Mouse (Mus musculus): ENCODE results near the gene Nfasc. TPM values are rescaled to one million over a fixed set of nuclear protein-coding genes. Genes with fewer than 3 reads are reported as not detected.

Gene Nfasc
- 0.38 and 0.68 TPM in 2 replicates for polyA plus RNA-seq (2014; fragmentation: Nextera tagmentation; extraction: Ambion mirVana)

- Histone ChIP-seq H3K4me3 (ENCODE audit: control insufficient read depth in 1 of 2, insufficient read depth in 1 of 2, low read depth in 1 of 2, low read length in 2 of 2) (peak within 1 kb of the TSS; percentile 19 to 33), H3K27me3 (ENCODE audit: control insufficient read depth, insufficient read depth, low read length) (peaks cover 69% of the 10 kb centered on the region), H3K4me2 (ENCODE audit: low read length) (peak within 1 kb of the TSS; percentile 60), H3K9ac (ENCODE audit: low read length) (peak within 1 kb of the TSS; percentile 3; the same call in 1 of the 2 replicates), H3K4me1 (ENCODE audit: control insufficient read depth in 2 of 2, insufficient read depth in 2 of 2, low read length in 2 of 2) (peaks cover 6 to 7% of the 10 kb centered on the region in 2 experiments), H3K27ac (replicated peaks in 1 of 2; ENCODE audit: control insufficient read depth in 1 of 2, insufficient read depth in 1 of 2, low read depth in 2 of 2, low read length in 2 of 2) (no peak within 1 kb of the TSS), H3K36me3 (ENCODE audit: control insufficient read depth, insufficient read depth, low read length) (no peaks in the 10 kb centered on the region), H3K9me3 (ENCODE audit: control insufficient read depth, low read length) (no peaks in the 10 kb centered on the region)
- WGBS: 5% methylated on average over 49 of the region's 51 CpGs
- ATAC-seq (ENCODE audit: insufficient number of reproducible peaks, insufficient read depth, low FRiP score, low read depth): no peak
Measured at GRCm38 (mm10) chr1:132741175-132741997, at the start of gene Nfasc. Nfasc (minus strand) TSS chr1:132741797.

- H3K4me2 ChIP-seq (ENCODE audit: low read length): no peak overlapping the region
- no peaks in the 10 kb centered on the region for H3K27me3 ChIP-seq (ENCODE audit: control insufficient read depth, insufficient read depth, low read length)
- no peak for ATAC-seq (ENCODE audit: insufficient number of reproducible peaks, insufficient read depth, low FRiP score, low read depth)
- no peaks in the 10 kb centered on the region for H3K9me3 ChIP-seq (ENCODE audit: control insufficient read depth, low read length)
- no peak overlapping the region for H3K4me3 ChIP-seq (ENCODE audit: control insufficient read depth in 1 of 2, insufficient read depth in 1 of 2, low read depth in 1 of 2, low read length in 2 of 2)
- H3K27ac ChIP-seq (replicated peaks in 1 of 2; ENCODE audit: control insufficient read depth in 1 of 2, insufficient read depth in 1 of 2, low read depth in 2 of 2, low read length in 2 of 2): no peak overlapping the region
- no peak overlapping the region for H3K9ac ChIP-seq (ENCODE audit: low read length)
- WGBS: 83% methylated on average over 6 of the region's 6 CpGs
- no peaks in the 10 kb centered on the region for H3K36me3 ChIP-seq (ENCODE audit: control insufficient read depth, insufficient read depth, low read length)
- H3K4me1 ChIP-seq (ENCODE audit: control insufficient read depth in 2 of 2, insufficient read depth in 2 of 2, low read length in 2 of 2): peaks cover 8 to 13% of the 10 kb centered on the region in 2 experiments
Measured at GRCm38 (mm10) chr1:132791049-132791448, 49.5 kb upstream of the Nfasc start.

GRCm38 (mm10) chr1:132786866-132787265 is 45.3 kb upstream of the Nfasc start:
- Histone ChIP-seq H3K36me3 (ENCODE audit: control insufficient read depth, insufficient read depth, low read length) (no peaks in the 10 kb centered on the region), H3K27me3 (ENCODE audit: control insufficient read depth, insufficient read depth, low read length) (no peaks in the 10 kb centered on the region), H3K9me3 (ENCODE audit: control insufficient read depth, low read length) (no peaks in the 10 kb centered on the region), H3K4me3 (ENCODE audit: control insufficient read depth in 1 of 2, insufficient read depth in 1 of 2, low read depth in 1 of 2, low read length in 2 of 2) (no peak overlapping the region), H3K27ac (replicated peaks in 1 of 2; ENCODE audit: control insufficient read depth in 1 of 2, insufficient read depth in 1 of 2, low read depth in 2 of 2, low read length in 2 of 2) (peak overlapping the region; percentile 1 to 68; a peak in 3 of 4 replicates), H3K9ac (ENCODE audit: low read length) (no peak overlapping the region; the same call in 1 of the 2 replicates), H3K4me2 (ENCODE audit: low read length) (0 out of 2 replicates have a peak overlapping the region, but pooled peaks have one; percentile 25), H3K4me1 (ENCODE audit: control insufficient read depth in 2 of 2, insufficient read depth in 2 of 2, low read length in 2 of 2) (peaks cover 8 to 13% of the 10 kb centered on the region in 2 experiments)
- WGBS: 33% methylated on average over 5 of the region's 5 CpGs
- peak; percentile 85 for ATAC-seq (ENCODE audit: insufficient number of reproducible peaks, insufficient read depth, low FRiP score, low read depth)

GRCm38 (mm10) chr1:132781607-132782445 is 40.2 kb upstream of the Nfasc start:
- Histone ChIP-seq H3K27me3 (ENCODE audit: control insufficient read depth, insufficient read depth, low read length) (peaks cover 3% of the 10 kb centered on the region; the same call in 1 of the 2 replicates), H3K4me3 (ENCODE audit: control insufficient read depth in 1 of 2, insufficient read depth in 1 of 2, low read depth in 1 of 2, low read length in 2 of 2) (no peak overlapping the region), H3K9ac (ENCODE audit: low read length) (no peak overlapping the region), H3K36me3 (ENCODE audit: control insufficient read depth, insufficient read depth, low read length) (no peaks in the 10 kb centered on the region), H3K4me1 (ENCODE audit: control insufficient read depth in 2 of 2, insufficient read depth in 2 of 2, low read length in 2 of 2) (peaks cover under 1 to 5% of the 10 kb centered on the region in 2 experiments; a peak in 2 of 4 replicates), H3K4me2 (ENCODE audit: low read length) (no peak overlapping the region), H3K9me3 (ENCODE audit: control insufficient read depth, low read length) (no peaks in the 10 kb centered on the region), H3K27ac (replicated peaks in 1 of 2; ENCODE audit: control insufficient read depth in 1 of 2, insufficient read depth in 1 of 2, low read depth in 2 of 2, low read length in 2 of 2) (no peak overlapping the region)
- no peak for ATAC-seq (ENCODE audit: insufficient number of reproducible peaks, insufficient read depth, low FRiP score, low read depth)
- 71% methylated on average over 13 of the region's 13 CpGs for WGBS

GRCm38 (mm10) chr1:132780961-132781360 is 39.4 kb upstream of the Nfasc start:
- WGBS: 78% methylated on average over 5 of the region's 5 CpGs
- ATAC-seq (ENCODE audit: insufficient number of reproducible peaks, insufficient read depth, low FRiP score, low read depth): no peak

GRCm38 (mm10) chr1:132780254-132780653 is 38.7 kb upstream of the Nfasc start:
- no peak overlapping the region for H3K4me3 ChIP-seq (ENCODE audit: control insufficient read depth in 1 of 2, insufficient read depth in 1 of 2, low read depth in 1 of 2, low read length in 2 of 2)
- H3K36me3 ChIP-seq (ENCODE audit: control insufficient read depth, insufficient read depth, low read length): no peaks in the 10 kb centered on the region
- H3K4me1 ChIP-seq (ENCODE audit: control insufficient read depth in 2 of 2, insufficient read depth in 2 of 2, low read length in 2 of 2): no peaks in the 10 kb centered on the region
- H3K9me3 ChIP-seq (ENCODE audit: control insufficient read depth, low read length): no peaks in the 10 kb centered on the region
- no peak for ATAC-seq (ENCODE audit: insufficient number of reproducible peaks, insufficient read depth, low FRiP score, low read depth)
- 77% methylated on average over 1 of the region's 1 CpGs for WGBS
- H3K27ac ChIP-seq (replicated peaks in 1 of 2; ENCODE audit: control insufficient read depth in 1 of 2, insufficient read depth in 1 of 2, low read depth in 2 of 2, low read length in 2 of 2): no peak overlapping the region
- no peak overlapping the region for H3K9ac ChIP-seq (ENCODE audit: low read length)
- H3K4me2 ChIP-seq (ENCODE audit: low read length): no peak overlapping the region
- H3K27me3 ChIP-seq (ENCODE audit: control insufficient read depth, insufficient read depth, low read length): peaks cover 3% of the 10 kb centered on the region; the same call in 1 of the 2 replicates

More at GRCm38 (mm10) chr1:132780961-132781360, 39.4 kb upstream of the Nfasc start:
- Histone ChIP-seq H3K9ac (ENCODE audit: low read length) (no peak overlapping the region), H3K4me3 (ENCODE audit: control insufficient read depth in 1 of 2, insufficient read depth in 1 of 2, low read depth in 1 of 2, low read length in 2 of 2) (no peak overlapping the region), H3K9me3 (ENCODE audit: control insufficient read depth, low read length) (no peaks in the 10 kb centered on the region), H3K4me1 (ENCODE audit: control insufficient read depth in 2 of 2, insufficient read depth in 2 of 2, low read length in 2 of 2) (no peaks in the 10 kb centered on the region), H3K36me3 (ENCODE audit: control insufficient read depth, insufficient read depth, low read length) (no peaks in the 10 kb centered on the region), H3K27me3 (ENCODE audit: control insufficient read depth, insufficient read depth, low read length) (peaks cover 3% of the 10 kb centered on the region; the same call in 1 of the 2 replicates), H3K27ac (replicated peaks in 1 of 2; ENCODE audit: control insufficient read depth in 1 of 2, insufficient read depth in 1 of 2, low read depth in 2 of 2, low read length in 2 of 2) (no peak overlapping the region), H3K4me2 (ENCODE audit: low read length) (no peak overlapping the region)

GRCm38 (mm10) chr1:132774959-132775358 is 33.4 kb upstream of the Nfasc start:
- Histone ChIP-seq H3K4me2 (ENCODE audit: low read length) (no peak overlapping the region), H3K27ac (replicated peaks in 1 of 2; ENCODE audit: control insufficient read depth in 1 of 2, insufficient read depth in 1 of 2, low read depth in 2 of 2, low read length in 2 of 2) (no peak overlapping the region), H3K9me3 (ENCODE audit: control insufficient read depth, low read length) (no peaks in the 10 kb centered on the region), H3K4me1 (ENCODE audit: control insufficient read depth in 2 of 2, insufficient read depth in 2 of 2, low read length in 2 of 2) (no peaks in the 10 kb centered on the region), H3K27me3 (ENCODE audit: control insufficient read depth, insufficient read depth, low read length) (peaks cover 9% of the 10 kb centered on the region), H3K4me3 (ENCODE audit: control insufficient read depth in 1 of 2, insufficient read depth in 1 of 2, low read depth in 1 of 2, low read length in 2 of 2) (no peak overlapping the region), H3K9ac (ENCODE audit: low read length) (no peak overlapping the region), H3K36me3 (ENCODE audit: control insufficient read depth, insufficient read depth, low read length) (no peaks in the 10 kb centered on the region)
- no peak for ATAC-seq (ENCODE audit: insufficient number of reproducible peaks, insufficient read depth, low FRiP score, low read depth)
- WGBS: 72% methylated on average over 6 of the region's 6 CpGs
